Mouse (Mus musculus): ENCODE measurements at regions not wholly inside any gene's neighbourhood (a gene's known extent, or its start where the extent isn't known, plus 50 kb on each side); places are given as distances from the start of the nearest gene placed in this dataset.
"Not testable (repeated sequence)": the region's sequence is repeated elsewhere in the genome, so short reads cannot be mapped to it uniquely, and the experiment has no call there.

DNA sequence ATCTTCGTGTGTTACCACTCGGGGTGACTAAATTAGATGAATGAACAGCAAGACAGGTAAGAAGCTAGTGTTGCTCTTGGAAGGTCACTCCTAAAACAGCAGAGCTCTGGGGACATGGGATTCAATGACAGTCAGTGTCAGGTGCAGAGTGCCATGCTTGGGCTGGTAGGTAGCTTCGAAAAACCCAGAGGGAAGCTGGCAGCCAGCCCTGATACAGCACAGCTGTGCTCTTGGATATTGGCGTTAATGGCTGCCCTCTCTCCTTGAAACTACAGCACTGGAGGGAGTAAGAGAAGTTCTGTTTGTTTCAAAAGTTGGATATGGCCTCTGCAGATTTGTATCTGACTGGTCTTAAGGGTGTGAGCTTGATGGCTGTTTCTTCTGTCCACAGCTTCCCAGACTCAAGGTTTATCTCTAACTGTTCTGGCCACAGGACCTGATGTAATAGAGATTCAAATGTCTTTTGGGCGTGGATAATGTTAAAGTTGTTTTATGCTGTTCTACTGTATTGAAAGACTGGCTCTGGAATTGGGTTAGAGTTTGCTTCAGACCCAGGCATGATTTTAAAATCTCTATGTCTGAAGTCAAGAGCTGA lies 152.7 kb downstream of the Cand1 start:
- H3K4me1 ChIP-seq = no peaks in the 10 kb centered on the region
- H3K4me3 ChIP-seq = no peak overlapping the region
- DNase-seq (ENCODE audit: extremely low spot score, low spot score) = no peak
- no peaks in the 10 kb centered on the region for H3K9me3 ChIP-seq
- H3K27ac ChIP-seq = no peak overlapping the region
- 90% methylated on average over 5 of the region's 5 CpGs for WGBS
- H3K36me3 ChIP-seq (replicated peaks) = no peaks in the 10 kb centered on the region
- H3K27me3 ChIP-seq (ENCODE audit: poor library complexity, severe bottlenecking) = no peaks in the 10 kb centered on the region

DNA sequence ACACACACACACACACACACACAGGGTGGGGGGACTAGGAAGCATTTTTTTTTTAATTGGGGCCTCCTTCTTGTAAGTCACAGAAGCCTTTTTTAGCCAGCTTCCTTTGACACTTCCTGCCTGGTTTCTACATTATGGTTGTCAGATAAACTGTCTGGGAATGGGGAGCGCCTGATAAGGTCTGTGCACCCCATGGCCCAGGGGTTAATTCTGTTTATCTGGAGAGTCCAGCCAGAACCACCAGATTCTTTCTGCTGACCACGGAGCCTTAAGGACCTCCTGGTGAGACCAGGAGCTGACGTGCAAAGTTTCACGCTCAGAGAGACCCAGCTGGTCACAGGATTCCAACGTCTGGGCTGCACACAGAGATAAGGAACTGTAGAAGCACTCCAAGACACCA lies 153.4 kb downstream of the Cand1 start:
- DNase-seq (ENCODE audit: extremely low spot score, low spot score) = no peak
- no peak overlapping the region for H3K27ac ChIP-seq
- H3K27me3 ChIP-seq (ENCODE audit: poor library complexity, severe bottlenecking) = no peaks in the 10 kb centered on the region
- no peaks in the 10 kb centered on the region for H3K4me1 ChIP-seq
- H3K9me3 ChIP-seq = no peaks in the 10 kb centered on the region
- no peaks in the 10 kb centered on the region for H3K36me3 ChIP-seq (replicated peaks)
- 73% methylated on average over 5 of the region's 5 CpGs for WGBS
- H3K4me3 ChIP-seq = no peak overlapping the region

DNA sequence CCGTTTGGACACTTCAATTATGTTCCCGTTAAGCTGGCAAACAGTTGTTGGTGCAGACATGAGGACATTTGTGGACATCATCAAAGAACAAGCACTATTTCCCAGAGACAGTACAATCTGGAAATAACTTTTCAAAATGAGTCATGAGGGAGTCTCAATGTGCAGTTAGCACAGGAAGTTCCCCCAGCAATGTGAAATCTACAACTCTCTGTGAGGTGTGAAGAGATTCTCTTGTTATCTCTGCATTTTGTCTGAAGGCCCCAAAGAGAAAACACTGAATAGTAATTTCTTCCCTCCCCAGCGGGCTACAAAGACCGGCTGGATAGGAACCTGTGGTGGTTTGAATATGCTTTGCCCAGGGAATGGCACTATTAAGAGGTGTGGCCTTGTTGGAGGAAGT lies 156.4 kb downstream of the Cand1 start:
- H3K4me1 ChIP-seq = peaks cover 8% of the 10 kb centered on the region
- no peak overlapping the region for H3K27ac ChIP-seq
- H3K36me3 ChIP-seq (replicated peaks) = no peaks in the 10 kb centered on the region
- no peaks in the 10 kb centered on the region for H3K27me3 ChIP-seq (ENCODE audit: poor library complexity, severe bottlenecking)
- 83% methylated on average over 4 of the region's 4 CpGs for WGBS
- H3K9me3 ChIP-seq = no peaks in the 10 kb centered on the region
- no peak for DNase-seq (ENCODE audit: extremely low spot score, low spot score)
- no peak overlapping the region for H3K4me3 ChIP-seq

DNA sequence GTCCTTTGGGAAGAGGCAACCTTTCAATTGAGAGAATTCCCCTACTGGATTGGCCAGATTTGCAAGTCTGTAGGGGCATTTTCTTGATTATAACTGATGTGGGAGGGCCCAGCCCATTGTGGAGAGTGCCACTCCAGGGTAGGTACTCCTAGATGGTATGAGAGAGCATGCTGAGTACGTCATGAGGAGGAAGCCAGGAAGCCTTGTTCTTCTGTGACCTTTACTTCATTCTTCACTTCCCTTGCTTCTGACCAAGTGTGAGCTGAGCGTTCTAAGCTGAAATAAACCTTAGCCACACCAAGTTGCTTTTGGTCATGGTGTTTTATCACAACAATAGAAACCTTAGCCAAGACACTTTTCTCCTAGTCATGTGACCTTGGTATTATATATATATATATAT lies 157.0 kb downstream of the Cand1 start:
- DNase-seq (ENCODE audit: extremely low spot score, low spot score) = no peak
- WGBS = 95% methylated on average over 2 of the region's 2 CpGs
- H3K4me1 ChIP-seq = peaks cover 8% of the 10 kb centered on the region

DNA sequence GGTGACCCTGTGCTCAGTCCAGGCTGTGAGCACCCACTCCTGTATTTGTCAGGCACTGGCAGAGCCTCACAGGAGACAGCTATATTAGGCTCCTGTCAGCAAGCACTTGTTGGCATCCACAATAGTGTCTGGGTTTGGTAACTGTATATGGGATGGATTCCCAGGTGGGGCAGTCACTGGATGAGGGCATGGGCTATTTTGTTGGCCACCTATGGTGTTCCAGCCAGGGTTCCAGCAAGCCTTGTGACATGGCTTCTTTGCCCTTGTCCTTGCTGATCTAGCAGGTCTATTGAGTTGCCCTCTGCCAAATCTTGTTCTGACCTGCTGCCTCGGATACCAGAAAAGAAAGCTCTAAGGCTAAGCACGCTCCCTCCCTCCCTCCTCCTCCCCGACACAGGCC lies 158.1 kb downstream of the Cand1 start:
- H3K4me3 ChIP-seq; H3K27ac ChIP-seq; H3K9me3 ChIP-seq; H3K36me3 ChIP-seq (replicated peaks); DNase-seq (ENCODE audit: extremely low spot score, low spot score); H3K27me3 ChIP-seq (ENCODE audit: poor library complexity, severe bottlenecking); H3K4me1 ChIP-seq: not testable (repeated sequence)
- WGBS = 85% methylated on average over 3 of the region's 3 CpGs

More for the DNA sequence above, 157.0 kb downstream of the Cand1 start:
- Histone ChIP-seq H3K27ac (no peak overlapping the region), H3K27me3 (ENCODE audit: poor library complexity, severe bottlenecking) (no peaks in the 10 kb centered on the region), H3K9me3 (no peaks in the 10 kb centered on the region), H3K36me3 (replicated peaks) (no peaks in the 10 kb centered on the region), H3K4me3 (no peak overlapping the region)

DNA sequence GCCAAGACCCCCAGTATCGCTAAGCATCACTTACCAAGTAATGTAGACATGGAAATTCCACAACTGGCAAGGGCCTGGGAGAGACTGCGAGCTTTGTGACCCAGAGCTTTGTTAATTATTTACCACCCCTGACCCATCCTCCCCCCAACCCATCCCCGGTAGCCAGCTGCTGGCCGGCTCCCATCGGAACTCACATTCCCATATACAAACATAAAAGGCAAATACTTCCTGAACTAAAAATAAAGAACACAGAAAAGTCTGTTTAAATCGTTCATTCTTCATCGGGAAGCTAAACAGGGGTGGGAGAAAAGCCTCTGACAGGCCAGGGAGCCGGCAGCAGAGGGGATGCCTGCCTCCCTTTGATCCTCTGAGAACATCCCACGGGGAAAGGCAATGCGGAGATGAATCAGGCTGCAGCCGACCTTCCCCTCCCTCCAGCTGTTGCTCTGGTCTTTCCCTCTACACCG lies 163.7 kb downstream of the Cand1 start:
- Histone ChIP-seq H3K9me3 (no peaks in the 10 kb centered on the region), H3K36me3 (replicated peaks) (no peaks in the 10 kb centered on the region), H3K27ac (peak overlapping the region; percentile 32; the same call in 1 of the 2 replicates), H3K27me3 (ENCODE audit: poor library complexity, severe bottlenecking) (no peaks in the 10 kb centered on the region), H3K4me1 (peaks cover 16% of the 10 kb centered on the region), H3K4me3 (no peak overlapping the region)
- 43% methylated on average over 12 of the region's 12 CpGs for WGBS
- no peak for DNase-seq (ENCODE audit: extremely low spot score, low spot score)

DNA sequence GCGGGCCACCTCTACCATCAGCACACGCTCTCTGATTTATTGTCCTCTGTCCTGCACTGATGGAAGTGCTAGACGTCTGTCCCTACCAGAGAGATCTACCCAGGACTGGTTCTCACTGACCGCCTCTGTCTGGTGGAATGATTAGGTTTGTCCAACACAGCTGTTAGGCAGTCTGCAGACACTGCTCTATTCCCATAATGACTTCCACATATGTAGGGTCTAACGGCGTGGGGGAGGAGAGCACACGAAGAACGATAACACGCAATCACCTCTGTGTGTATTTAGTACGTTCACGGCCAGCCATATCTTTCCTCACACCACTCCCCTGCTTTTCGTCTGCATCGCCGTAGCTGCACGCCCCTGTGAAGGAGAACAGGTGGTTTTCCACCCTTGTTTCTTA lies 165.0 kb downstream of the Cand1 start:
- Histone ChIP-seq H3K27me3 (ENCODE audit: poor library complexity, severe bottlenecking) (no peaks in the 10 kb centered on the region), H3K27ac (no peak overlapping the region), H3K4me1 (peaks cover 16% of the 10 kb centered on the region), H3K4me3 (no peak overlapping the region), H3K36me3 (replicated peaks) (no peaks in the 10 kb centered on the region), H3K9me3 (no peaks in the 10 kb centered on the region)
- WGBS = 95% methylated on average over 15 of the region's 15 CpGs
- DNase-seq (ENCODE audit: extremely low spot score, low spot score) = no peak

DNA sequence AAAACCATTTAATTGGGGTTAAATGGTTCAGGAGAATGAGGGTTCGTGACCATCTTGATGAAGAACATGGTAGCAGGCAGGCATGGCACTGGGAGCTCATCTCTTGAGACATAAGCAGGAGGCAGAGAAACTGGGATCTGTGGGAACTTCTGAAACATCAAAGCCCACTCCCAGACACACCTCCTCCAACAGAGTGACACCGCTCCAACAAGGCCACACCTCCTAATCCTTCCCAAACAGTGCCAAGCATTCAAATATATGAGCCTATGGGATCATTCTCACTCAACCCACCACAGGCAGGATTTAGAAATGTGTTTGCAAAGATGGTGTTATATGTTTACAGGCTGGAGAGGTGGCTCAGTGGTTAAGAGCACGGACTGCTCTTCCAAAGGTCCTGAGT lies 165.9 kb downstream of the Cand1 start:
- 93% methylated on average over 3 of the region's 3 CpGs for WGBS
- Histone ChIP-seq H3K9me3 (no peaks in the 10 kb centered on the region), H3K4me1 (peaks cover 12% of the 10 kb centered on the region), H3K27me3 (ENCODE audit: poor library complexity, severe bottlenecking) (no peaks in the 10 kb centered on the region), H3K27ac (no peak overlapping the region), H3K4me3 (no peak overlapping the region), H3K36me3 (replicated peaks) (no peaks in the 10 kb centered on the region)
- no peak for DNase-seq (ENCODE audit: extremely low spot score, low spot score)

DNA sequence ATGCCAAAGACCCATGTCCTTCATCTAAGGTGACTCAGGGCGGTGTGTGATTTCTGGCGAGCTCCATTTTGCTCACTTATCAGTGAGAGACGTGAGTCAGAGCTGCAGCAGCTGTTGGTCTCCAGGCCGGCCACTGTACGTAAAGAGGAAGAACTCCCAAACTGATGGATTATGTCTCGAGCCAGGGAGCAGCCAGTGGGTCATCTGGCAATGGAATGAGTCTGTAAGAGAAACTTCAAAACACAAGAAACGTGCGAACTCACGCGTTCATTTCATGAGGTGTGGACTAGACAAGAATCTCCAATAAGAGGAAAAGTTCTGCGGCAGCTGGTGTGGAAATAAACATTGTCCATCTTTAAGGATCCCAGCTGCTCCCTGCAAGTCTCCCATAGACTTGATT lies 170.4 kb downstream of the Cand1 start:
- no peak overlapping the region for H3K4me3 ChIP-seq
- H3K27me3 ChIP-seq (ENCODE audit: poor library complexity, severe bottlenecking) = no peaks in the 10 kb centered on the region
- DNase-seq (ENCODE audit: extremely low spot score, low spot score) = no peak
- H3K36me3 ChIP-seq (replicated peaks) = no peaks in the 10 kb centered on the region
- H3K27ac ChIP-seq = no peak overlapping the region
- 88% methylated on average over 11 of the region's 11 CpGs for WGBS
- H3K9me3 ChIP-seq = peaks cover 4% of the 10 kb centered on the region; the same call in 1 of the 2 replicates
- H3K4me1 ChIP-seq = peaks cover 7% of the 10 kb centered on the region

DNA sequence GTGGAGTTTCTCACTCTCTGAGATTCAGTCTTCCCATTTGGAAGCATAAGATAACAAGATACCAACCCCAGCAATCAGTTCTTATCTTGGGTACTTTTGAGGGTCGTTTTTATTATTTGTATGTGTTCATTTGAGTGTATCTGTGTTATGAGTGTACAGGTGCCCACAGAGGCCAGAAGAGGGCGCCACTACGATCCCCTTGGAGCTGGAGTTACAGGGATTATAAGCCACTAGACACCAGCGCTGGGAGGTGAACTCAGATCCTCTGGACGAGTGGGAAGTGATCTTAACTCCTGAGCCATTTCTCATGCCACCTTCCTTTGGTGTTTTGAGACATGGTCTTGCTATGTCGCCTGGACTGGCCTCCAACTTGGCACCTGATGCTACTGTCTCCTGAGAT lies 172.0 kb downstream of the Cand1 start:
- Histone ChIP-seq H3K27ac (no peak overlapping the region), H3K4me1 (peaks cover 7% of the 10 kb centered on the region), H3K36me3 (replicated peaks) (no peaks in the 10 kb centered on the region), H3K9me3 (peaks cover 4% of the 10 kb centered on the region; the same call in 1 of the 2 replicates), H3K4me3 (no peak overlapping the region), H3K27me3 (ENCODE audit: poor library complexity, severe bottlenecking) (no peaks in the 10 kb centered on the region)
- no peak for DNase-seq (ENCODE audit: extremely low spot score, low spot score)
- WGBS = 88% methylated on average over 6 of the region's 6 CpGs

DNA sequence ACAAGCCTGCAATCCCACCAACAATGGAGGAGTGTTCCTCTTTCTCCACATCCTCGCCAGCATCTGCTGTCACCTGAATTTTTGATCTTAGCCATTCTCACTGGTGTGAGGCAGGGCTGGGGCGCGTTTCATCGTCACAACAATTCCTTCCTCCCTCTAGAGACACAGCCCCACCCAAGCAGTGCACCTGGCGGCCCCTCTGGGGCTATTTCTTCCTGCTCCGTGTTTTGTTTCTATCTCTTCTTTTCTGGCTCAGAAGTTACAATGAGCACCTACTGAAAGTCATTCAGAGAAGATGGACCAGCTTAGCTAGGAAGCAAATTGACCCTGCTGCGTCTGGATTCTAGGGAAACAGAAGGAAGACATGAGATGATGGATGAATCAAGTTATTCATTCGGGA lies 172.5 kb downstream of the Cand1 start:
- WGBS = 92% methylated on average over 8 of the region's 8 CpGs
- Histone ChIP-seq H3K4me3 (no peak overlapping the region), H3K27me3 (ENCODE audit: poor library complexity, severe bottlenecking) (no peaks in the 10 kb centered on the region), H3K36me3 (replicated peaks) (no peaks in the 10 kb centered on the region), H3K27ac (no peak overlapping the region), H3K4me1 (peaks cover 7% of the 10 kb centered on the region), H3K9me3 (peaks cover 4% of the 10 kb centered on the region; the same call in 1 of the 2 replicates)
- DNase-seq (ENCODE audit: extremely low spot score, low spot score) = no peak

DNA sequence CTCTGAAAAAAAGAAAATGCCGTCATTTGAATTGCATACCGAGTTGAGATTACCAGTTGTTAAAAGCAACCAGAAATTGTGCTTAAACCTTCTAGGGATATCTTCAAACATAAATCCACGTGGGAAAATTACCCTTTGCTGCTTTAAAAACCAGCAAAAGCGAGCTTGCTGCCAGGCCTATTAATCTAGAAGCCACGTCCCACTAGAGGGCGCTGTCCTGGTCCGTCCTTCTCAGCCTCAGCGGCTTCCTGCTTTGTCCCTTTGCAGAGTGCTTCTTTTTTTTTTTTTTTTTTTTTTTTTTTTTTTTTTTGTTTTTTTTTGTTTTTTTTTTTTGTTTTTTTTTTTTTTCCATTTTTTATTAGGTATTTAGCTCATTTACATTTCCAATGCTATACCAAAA lies 173.9 kb downstream of the Cand1 start:
- H3K36me3 ChIP-seq (replicated peaks) = no peaks in the 10 kb centered on the region
- no peak overlapping the region for H3K4me3 ChIP-seq
- peaks cover 7% of the 10 kb centered on the region for H3K4me1 ChIP-seq
- no peak overlapping the region for H3K27ac ChIP-seq
- peak; percentile 73 for DNase-seq (ENCODE audit: extremely low spot score, low spot score)
- 37% methylated on average over 8 of the region's 8 CpGs for WGBS
- peaks cover 4% of the 10 kb centered on the region; the same call in 1 of the 2 replicates for H3K9me3 ChIP-seq
- no peaks in the 10 kb centered on the region for H3K27me3 ChIP-seq (ENCODE audit: poor library complexity, severe bottlenecking)

DNA sequence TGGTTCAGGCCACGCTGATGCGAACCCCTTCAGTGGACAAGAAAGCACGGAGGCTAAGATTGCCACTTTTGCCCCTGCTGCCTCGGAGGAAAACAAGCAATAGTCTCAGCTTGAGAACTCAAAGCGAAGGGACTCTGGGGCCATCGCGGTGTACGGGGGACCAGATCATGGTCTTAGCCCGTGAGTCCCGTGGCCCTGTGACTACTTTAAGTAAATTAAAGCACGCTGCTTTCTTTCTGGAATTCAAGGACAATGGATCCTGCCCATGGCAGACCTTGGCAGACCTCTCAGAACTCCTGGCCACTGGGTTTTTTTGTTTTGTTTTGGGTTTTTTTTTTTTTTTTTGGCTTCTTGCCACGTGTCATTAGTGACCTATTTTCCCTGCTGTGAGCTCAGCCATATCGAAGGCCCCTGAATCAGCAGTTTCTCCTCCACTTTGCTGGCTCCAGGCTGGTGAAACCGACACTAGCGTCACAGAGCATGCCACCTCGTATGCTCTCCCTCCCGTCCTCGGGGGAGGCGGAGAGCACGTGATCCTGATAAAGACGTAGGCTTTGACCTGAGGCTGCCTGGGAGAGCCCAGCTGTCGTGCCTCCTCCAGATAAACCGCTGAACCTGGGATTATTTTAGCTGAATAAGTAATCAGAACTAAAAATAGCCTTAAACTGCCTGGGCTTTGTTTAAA lies 174.6 kb downstream of the Cand1 start:
- Histone ChIP-seq H3K36me3 (replicated peaks) (no peaks in the 10 kb centered on the region), H3K27me3 (ENCODE audit: poor library complexity, severe bottlenecking) (no peaks in the 10 kb centered on the region), H3K27ac (0 out of 2 replicates have a peak overlapping the region, but pooled peaks have one; percentile 31), H3K9me3 (peaks cover 4% of the 10 kb centered on the region; the same call in 1 of the 2 replicates), H3K4me1 (peaks cover 7% of the 10 kb centered on the region), H3K4me3 (no peak overlapping the region)
- 59% methylated on average over 23 of the region's 23 CpGs for WGBS
- DNase-seq (ENCODE audit: extremely low spot score, low spot score) = no peak
